Mouse (Mus musculus) adrenal gland, adult 8-10 months (tissue): ENCODE data around the gene Hspb7. TPM values are rescaled to one million over a fixed set of nuclear protein-coding genes. Genes with fewer than 3 reads are reported as not detected.

ENCODE experiments used
- DNase-seq: peaks from one replicate; pipeline ENCODE4 v3.0.0; 2022
- total RNA-seq, 4 experiments: library from RNA; stranded (reverse); gene quantifications; 2 replicates each; pipeline ENCODE4 v1.2.4; 2022

Hspb7 gene
- total RNA-seq, 4 experiments from 2014 or later = 0.38 to 0.97 (median 0.57) TPM

DNA sequence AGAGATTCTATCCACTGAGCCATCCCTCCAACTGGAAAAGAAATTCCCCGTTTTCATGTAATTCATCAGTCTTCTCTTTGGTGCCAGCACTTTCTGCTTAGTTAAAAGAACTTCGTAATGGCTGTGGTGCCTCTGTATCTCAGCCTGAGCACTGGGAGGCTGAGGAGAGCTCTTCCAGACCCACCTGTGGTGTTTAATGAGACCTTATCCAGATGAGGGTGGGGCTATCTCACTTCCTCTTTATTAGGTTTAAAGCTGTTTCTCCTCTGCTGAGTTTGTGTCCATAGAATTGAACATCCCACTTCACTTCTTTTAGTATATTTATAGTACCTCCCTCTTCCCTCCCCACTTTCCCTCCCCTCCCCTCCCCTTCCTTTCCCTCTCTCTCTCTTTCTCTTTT, 30.7 kb downstream of the Hspb7 start:
- DNase-seq = no peak

DNA sequence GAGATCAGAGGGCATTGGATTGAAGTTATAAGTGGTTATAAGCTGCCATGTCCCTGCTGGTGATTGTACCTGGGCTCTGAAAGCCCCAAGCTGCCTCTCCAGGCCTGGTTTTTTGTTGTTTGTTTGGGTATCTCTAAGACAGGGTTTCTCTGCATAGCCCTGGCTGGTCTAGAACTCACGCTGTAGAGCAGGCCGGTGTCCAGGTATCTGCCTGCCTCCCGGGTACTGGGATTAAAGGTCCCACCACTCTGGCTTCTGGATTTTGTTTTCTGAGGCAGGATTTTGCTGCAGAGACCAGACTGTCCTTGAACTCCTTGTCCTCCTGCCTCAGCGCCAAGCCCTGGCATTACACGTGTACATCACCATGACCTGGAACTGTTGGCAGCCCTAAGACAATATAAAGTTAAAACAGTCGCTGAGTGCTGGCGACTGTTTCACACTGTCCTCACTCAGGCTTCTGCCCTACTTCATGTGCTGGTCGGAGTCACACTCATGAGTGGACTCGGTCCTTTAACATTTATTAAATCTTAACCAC, 31.4 kb downstream of the Hspb7 start:
- peak; percentile 42 for DNase-seq

DNA sequence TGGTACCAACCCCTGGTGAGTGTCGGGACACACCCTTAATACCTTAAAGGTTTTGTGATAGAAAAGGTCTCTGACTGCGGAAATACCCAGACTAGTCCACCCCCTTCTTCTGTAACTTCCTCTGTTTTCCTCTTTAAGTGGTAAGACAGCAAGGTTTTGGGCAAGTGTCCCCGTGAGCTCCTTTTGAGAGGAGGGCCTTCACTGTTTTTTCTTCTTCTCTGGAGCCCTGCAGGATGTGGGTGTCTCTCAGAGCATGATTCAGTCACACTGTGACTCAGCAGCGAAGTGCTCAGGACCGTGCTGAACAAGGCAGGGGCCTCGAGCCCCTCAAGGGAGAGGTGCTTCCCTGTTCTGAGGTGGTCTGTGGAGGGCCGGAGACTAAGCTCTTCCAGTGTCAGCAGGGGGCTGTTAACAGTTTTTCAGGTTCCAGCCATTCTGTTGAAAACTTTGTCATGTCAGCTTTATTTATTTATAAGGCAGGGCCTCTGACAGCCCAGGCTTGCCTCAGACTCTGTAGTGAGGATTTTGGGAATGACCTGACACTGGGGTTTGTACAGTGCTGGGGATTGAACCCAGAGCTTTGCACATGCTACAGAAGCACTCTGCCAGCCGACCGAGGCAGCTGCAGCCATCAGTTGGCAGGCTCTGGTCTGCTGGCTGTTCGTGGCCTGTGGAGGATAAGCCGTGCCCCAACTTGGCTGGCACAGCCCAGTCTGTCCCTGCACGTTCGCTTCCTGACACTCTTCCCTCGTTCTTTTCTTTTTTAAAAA, 34.2 kb downstream of the Hspb7 start:
- no peak for DNase-seq

DNA sequence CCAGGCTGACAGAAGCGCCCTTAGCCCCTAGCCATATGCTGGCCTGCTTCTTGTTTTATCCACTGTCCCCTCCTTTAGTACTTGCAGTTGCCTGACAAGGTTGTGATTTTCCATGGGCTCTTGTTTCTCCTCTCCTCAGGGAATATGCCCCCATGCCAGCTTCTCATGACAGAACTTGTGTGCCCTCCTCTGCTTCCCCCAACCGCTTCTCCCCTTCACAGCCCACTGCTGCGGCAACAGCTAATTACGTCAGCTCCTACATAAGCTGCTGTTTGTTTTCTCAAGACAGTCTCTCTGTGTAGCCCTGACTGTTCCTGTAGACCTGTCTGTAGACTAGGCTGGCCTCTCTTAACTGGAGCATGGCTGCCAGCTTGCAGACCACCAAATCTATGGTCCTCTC, 34.9 kb downstream of the Hspb7 start:
- DNase-seq = no peak

DNA sequence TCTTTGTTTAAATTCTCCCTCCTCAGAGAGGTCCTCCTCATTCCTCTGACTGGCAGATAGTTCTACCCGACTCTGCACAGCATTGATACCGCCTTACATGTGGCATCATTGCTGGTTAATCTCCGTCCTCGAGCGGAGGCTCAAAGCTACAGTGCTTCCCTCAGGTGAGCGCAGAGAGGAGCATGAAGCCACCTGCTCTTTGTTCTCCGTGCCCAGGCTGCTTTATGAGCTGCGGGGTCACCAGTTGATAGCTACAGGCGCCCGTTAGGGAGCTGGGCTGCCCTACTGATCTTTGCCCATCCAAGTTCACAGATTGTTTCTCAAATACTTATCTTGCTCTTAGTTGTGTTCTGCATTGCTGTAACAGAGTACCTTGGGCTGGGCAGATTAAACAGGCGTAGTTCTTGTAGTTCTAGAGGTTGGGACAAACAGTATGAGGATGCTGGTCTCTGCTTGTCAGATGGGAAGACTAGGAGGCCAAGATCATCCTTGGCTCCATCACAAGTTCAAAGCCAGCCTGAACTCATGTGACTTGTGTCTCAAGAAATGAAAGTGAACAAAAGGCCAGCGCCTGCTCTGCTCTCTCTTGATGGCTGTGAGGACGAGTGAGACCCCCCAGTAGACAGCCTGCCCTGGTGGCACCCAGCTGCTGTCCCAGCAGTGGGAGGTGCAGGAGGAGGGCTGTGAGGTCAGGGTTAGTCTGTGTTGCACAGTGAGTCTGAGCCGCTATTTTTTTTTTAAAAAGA, 35.8 kb downstream of the Hspb7 start:
- DNase-seq = no peak

DNA sequence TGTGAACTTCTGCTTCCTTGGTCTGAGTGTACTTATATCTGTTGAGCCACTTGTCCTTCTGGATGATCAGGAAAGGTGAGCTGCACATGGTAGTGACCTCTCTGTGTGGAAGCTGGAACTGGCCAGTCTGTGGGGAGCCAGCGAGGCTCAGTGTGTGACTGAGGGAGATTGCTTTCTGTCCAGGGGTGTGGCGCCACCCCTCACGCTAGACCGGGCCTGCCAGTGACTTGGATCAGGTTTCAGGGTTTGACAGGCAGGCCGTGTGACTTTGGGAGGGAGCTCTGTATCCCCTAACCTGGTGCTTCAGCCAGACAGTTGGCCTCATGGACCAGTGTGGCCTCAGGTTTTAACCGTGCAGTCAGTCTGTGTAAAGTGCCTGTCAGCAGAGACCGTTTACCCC, 37.7 kb downstream of the Hspb7 start:
- DNase-seq = no peak

DNA sequence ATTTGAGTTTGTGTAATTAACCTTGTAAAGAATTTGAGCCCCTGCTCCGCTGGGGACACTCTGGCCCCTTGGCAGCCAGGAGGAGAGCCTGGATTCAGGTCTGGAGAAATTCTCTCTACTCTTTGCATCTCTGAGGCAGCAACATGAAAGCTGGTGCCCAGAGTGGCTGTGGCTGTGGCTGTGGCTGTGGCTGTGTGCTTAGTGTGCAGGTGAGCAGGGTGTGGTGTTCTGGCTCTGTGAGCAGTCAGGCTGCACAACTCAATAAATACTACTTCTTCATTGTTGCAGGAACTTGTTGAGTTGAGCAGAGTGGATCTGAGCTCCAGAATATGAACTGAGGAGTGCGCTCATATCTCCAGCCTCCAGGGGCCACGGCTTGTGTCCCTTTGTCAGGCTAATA, 38.3 kb downstream of the Hspb7 start:
- no peak for DNase-seq

DNA sequence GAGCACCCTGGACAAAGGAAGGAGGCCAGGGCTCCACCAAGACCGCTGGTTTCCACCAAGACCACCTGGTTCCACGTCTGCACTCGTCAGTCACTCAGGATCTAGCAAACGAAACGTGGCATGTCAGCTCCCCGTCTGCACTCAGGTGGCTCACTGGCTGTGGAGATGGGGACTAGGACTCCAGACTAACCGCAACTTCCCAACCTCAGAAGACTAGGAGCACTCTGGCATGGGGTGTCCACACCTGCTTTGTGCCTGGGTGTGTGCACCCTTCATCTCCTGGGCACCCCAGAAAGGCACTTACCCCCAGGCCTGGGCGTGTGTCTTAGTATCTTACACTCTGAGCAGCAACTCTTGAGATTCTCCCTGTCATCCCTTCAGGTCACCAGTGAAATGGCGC, 39.2 kb downstream of the Hspb7 start:
- no peak for DNase-seq

DNA sequence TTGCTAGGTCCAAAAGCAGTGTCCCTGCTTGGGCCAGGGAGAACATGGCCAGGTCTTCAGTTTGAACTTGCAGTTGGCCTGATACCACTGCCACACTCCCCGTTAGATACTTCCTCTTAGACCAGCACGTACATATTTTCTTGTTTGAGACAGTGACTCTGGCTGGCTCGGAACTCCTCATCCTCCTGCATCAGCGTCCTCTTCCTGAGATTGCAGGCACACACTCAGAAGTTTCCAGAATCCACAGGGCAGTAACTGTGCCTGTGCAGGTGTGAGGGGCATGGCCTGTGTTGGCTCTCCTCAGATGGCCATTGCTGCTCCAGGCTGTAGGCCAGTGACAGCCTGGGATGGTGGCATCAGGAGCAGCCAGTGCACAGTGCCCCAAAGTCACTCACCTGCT, 39.9 kb downstream of the Hspb7 start:
- no peak for DNase-seq

DNA sequence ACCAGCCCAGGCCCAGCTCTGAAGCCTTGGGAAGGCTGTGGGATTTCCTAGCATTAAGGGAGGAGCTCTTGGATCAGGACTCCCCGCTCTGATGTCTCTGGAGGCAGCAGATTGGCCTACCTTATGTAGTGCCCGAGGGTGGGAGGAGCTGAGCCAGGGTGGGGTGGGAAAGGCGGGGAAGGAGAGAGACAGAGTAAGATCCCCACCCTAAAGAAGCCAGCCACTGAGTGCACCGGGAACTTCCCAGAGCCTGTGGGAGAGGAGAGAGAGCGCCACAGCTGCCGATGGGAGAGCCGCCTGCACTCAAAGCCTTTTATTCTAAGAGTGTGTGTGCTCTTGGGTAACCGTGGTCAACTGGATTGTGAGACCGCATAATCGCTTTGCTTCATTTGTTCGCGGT, 40.5 kb downstream of the Hspb7 start:
- no peak for DNase-seq

DNA sequence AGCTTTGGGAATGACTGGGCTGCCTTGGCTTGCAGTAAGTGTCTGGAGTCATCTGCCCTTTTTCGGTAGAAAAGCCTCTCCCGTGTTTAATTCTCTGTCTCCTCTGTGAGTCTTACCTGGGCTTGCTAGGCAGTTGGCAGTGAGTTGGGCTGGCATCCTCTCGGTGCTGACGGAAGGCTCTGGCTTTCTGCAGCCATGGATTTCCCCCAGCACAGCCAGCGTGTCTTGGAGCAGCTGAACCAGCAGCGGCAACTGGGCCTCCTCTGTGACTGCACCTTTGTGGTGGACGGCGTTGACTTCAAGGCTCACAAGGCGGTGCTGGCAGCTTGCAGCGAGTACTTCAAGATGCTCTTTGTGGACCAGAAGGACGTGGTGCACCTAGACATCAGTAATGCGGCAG, 41.0 kb downstream of the Hspb7 start:
- DNase-seq = no peak

DNA sequence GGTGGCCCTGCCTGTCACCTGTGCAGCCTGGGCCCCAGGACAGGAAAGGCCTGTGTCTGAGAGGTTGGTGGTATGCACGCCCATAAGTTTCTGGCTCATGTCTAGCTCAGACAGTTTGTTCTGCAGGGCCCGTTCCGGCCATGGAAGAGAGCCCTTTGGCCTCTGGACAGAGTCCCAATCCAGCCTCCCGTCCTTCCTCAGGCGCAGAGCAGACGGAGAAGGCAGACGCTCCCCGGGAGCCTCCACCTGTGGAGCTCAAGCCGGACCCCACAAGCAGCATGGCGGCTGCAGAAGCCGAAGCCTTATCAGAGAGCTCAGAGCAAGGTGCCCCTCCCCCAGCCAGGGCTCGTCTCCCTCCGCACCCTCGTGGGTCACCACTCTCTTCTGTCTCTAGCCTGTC, 42.9 kb downstream of the Hspb7 start:
- DNase-seq = no peak

DNA sequence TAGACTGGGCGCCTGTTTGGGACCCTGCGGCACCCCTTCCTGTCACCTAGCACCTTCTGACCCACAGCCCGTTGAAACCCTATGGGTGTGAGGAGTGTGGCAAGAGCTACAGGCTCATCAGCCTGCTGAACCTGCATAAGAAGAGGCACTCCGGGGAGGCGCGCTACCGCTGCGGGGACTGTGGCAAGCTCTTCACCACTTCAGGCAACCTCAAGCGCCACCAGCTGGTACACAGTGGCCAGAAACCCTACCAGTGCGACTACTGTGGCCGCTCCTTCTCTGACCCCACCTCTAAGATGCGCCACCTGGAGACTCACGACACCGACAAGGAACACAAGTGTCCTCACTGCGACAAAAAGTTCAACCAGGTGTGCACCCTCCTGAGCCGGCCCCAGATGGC, 44.1 kb downstream of the Hspb7 start:
- DNase-seq = no peak

DNA sequence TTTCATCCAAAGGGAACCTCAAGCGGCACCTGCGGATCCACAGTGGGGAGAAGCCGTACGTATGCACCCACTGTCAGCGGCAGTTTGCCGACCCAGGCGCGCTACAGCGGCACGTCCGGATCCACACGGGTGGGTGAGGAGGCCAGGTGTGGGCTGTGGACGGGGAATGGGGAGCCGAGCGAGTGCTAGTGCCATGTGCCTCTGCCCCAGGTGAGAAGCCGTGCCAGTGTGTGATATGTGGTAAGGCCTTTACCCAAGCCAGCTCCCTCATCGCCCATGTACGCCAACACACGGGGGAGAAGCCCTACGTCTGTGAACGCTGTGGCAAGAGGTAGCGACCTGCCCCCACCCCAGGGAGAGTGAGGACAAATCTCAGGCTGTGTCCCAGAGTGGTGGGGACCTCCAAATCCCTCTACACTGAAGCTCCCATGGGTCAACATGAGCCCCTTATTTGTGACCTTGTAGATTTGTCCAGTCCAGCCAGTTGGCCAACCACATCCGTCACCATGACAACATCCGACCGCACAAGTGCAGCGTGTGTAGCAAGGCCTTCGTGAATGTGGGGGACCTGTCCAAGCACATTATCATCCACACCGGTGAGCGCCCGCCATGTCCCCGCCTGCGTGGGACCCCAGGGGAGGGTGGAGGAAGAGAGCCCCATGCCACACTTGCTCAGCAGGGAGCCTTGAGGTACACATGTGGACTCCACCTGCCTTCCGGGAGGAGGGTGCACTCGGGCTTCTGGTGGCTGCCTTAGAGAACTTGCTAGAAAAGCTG, 45.1 kb downstream of the Hspb7 start:
- DNase-seq = no peak

DNA sequence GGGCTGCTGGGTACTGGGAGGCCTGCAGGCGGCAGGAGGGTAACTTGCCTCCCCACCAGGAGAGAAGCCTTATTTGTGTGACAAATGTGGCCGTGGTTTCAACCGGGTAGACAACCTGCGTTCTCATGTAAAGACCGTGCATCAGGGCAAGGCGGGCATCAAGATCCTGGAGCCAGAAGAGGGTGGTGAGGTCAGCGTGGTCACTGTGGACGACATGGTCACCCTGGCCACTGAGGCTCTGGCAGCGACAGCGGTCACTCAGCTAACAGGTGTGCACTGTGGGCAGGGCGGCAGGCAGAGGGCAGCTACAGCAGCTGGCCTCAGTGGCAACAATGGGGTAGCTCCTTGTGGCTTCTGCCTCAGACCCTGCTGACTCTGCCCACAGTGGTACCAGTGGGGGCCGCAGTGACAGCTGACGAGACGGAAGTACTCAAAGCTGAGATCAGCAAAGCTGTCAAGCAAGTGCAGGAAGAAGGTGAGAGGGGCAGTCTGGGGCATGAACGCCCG, 45.8 kb downstream of the Hspb7 start:
- no peak for DNase-seq

DNA sequence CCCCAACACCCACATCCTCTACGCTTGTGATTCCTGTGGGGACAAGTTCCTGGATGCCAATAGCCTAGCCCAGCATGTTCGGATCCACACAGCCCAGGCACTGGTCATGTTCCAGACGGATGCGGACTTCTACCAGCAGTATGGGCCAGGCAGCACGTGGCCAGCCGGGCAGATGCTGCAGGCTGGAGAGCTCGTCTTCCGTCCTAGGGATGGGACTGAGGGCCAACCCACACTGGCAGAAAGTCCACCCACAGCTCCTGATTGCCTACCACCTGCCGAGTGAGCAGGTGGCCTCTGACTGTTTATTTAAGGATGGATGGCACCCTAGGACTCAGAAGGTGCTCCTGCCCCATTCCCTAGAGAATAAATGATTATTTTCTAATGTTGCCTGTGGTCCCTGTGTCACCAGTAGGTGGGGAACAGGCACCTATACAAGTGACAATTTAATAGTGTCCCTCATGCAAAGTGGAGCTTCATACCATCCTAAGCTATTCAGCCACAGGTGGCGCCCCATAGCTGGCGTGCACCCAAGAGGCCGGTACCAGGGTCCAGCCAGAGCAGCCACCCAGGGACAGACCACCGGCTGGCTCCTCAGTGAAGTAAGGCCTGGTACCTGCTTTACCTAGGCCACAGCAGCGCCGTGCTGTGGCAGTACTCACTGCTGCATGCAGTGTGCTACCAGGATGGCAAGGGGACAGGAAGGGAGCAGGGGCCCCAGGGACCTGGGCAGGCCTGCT, 46.4 kb downstream of the Hspb7 start:
- no peak for DNase-seq

DNA sequence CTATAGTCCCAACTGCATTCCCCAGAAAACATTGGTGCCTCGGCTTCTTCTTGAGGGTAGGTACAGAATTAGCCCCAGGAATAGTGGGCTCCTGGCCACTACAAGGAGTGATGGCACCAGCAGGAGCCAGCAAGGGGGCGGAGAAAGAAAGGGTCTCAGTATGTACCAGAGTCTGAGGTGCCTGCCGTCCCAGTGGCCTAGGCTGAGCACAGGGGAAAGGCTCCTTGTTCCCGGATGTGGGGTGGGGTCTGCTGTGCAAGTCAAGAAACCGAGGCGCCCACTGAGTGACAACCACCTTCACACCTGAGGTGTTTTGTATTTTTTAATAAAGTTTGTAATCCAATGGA, 47.0 kb downstream of the Hspb7 start:
- no peak for DNase-seq

DNA sequence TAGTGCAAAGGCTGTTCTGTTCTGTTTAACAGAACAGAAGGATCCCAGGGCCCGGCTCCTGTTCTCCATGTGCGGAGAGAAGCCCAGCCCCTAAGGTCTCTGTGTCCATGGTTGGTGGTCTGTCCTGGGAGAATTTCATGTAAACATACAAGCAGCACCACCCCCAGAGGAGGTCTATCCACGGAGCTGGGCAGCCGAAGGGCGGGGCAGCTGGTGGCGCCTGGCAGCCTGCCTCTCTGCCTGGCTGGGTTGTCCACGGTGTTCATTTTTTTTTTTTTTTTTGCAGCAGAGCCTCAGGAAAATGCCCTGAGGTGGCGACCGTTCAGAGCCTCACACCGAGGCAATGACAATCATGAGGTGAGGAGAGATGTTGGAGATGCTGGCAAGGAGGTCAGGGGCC, 48.0 kb downstream of the Hspb7 start:
- DNase-seq = no peak

DNA sequence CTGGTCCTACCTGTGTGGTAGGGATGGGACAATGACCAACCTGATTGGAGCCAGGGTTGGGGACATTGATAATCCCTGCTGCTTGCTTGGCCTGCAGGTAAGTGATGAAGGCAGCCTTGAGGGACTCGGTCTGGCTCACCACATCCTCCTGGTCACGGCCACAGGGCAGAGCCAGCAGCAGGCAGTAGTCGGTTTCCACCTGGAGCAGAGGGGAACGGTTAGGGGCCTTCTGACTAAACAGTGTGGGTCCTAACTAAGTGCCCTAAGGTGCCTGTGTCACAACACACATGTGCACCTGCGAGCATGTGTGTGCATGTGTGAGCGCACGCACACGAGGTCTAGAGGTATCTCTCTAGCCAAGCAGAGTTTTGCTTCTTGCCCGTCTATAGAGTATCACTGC, 48.8 kb downstream of the Hspb7 start:
- no peak for DNase-seq

DNA sequence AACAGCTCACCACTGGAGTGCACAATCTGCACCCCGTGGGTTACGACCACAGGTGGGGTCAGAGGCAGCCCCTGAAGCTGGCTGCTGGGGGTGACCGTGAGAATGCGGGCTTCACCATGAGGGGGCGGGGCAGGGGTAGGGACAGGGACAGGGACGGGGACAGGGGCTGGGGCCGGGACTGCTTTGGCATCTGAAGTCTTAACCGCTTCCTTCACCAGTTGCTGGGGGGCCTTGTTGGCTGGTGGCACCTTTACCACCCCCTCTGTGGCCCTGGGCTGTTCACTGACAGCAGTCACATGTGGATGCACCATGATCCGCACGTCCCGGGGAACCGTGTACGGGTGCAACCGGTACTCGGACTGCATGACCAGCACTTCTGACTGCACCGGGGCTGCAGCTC, 50.9 kb downstream of the Hspb7 start:
- DNase-seq = no peak

DNA sequence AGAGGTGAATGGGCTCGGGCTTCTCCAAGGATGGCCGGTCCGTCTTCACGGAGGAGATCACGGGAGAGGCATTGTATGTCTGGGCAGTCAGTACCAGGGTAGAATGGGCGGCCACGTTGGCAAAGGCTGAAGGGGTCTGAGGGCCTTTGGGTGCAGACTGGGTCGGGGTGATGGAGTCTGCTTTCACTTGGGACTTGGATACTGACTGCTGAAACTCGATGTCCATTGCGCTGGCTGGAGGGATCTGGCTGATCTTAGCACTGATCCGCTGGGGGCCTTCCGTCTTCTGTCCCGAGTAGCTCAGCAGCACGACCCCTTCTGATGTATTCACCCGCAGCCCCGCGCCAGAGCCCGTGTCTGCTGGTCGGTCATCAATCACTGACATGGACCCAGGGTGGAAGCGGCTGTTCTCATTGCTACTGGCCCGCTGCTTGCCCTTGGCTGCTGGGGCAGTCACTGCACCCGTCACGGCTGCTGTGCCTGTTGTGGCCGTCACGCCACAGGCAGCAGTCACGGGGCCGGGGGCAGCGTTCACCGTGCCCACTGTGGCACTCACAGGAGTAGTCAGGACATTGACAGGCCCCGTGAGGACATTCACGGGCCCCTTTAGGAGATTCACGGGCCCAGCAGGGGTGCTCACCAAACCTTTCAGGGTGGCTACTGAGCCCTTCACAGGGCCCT, 52.2 kb downstream of the Hspb7 start:
- DNase-seq = no peak

DNA sequence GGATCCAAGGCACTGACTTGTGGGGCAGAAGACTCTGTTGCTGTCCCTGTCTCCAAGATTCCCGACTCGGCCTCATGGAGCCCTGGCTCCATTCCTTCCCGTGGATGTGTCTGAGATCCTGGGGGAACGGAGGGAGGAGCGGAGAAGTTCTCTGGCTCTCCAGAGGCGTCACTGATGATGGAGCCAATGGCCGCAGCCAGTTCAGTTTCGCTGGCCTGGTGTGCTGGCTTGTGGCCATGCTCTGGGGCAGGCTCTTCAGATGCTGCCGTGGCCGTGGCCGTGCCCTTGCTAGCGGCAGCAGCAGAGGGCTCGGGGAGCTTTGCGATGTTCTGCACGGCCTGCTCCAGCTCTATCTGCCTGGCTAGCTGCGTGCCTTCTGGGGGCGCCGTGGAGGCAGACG, 53.9 kb downstream of the Hspb7 start:
- DNase-seq = no peak
